Mouse (Mus musculus) thymus, adult 2 months (tissue): ENCODE data around the gene Dhx35. TPM values are rescaled to one million over a fixed set of nuclear protein-coding genes. Genes with fewer than 3 reads are reported as not detected.

Source experiments
- DNase-seq: peaks from one replicate; pipeline ENCODE4 v3.0.0; 2021
- H3K27ac ChIP-seq: fragments of 200-500 bp; 2 replicates; pipeline ENCODE4 v1.5.1; 2012; ENCODE audit warnings: low read length, control low read depth; ENCODE audit not compliant: control insufficient read depth, insufficient read depth
- H3K27me3 ChIP-seq: fragments of 200-500 bp; 2 replicates; pipeline ENCODE4 v1.6.1; 2012; ENCODE audit warnings: mild to moderate bottlenecking, low read length, moderate library complexity, mixed read lengths; ENCODE audit not compliant: control insufficient read depth, insufficient read depth
- H3K36me3 ChIP-seq: fragments of 200-500 bp; 2 replicates; pipeline ENCODE4 v1.6.1; 2012; ENCODE audit warnings: mild to moderate bottlenecking, low read length, moderate library complexity; ENCODE audit not compliant: control insufficient read depth, insufficient read depth
- H3K4me1 ChIP-seq: fragments of 200-500 bp; replicated peaks from 2 replicates; pipeline ENCODE4 v1.6.1; 2012; ENCODE audit warnings: low read length; ENCODE audit not compliant: control insufficient read depth, insufficient read depth
- H3K4me3 ChIP-seq: fragments of 200-500 bp; 2 replicates; pipeline ENCODE4 v1.5.1; 2012; ENCODE audit warnings: mild to moderate bottlenecking, low read length, control low read depth, moderate library complexity; ENCODE audit not compliant: control insufficient read depth, insufficient read depth
- CTCF ChIP-seq: fragments of 200-500 bp; IDR thresholded peaks from 2 replicates; pipeline ENCODE4 v1.5.1; 2012; ENCODE audit warnings: mild to moderate bottlenecking, control low read depth, low read length, moderate library complexity, borderline replicate concordance; ENCODE audit not compliant: control insufficient read depth, poor library complexity, insufficient read depth; ENCODE audit errors: extremely low read depth
- POLR2A ChIP-seq: fragments of 200-500 bp; IDR thresholded peaks from 2 replicates; pipeline ENCODE4 v1.6.1; 2012; ENCODE audit warnings: mild to moderate bottlenecking, low read length, control low read depth, moderate library complexity; ENCODE audit not compliant: control insufficient read depth, poor library complexity, insufficient read depth; ENCODE audit errors: extremely low read depth
- WGBS: fragments of 180-500 bp; shearing (Covaris S2); methylation state at CpG from one replicate; pipeline ENCODE4 v1.1.7; 2018; 5-methylcytosine and 5-hydroxymethylcytosine counted together
- polyA plus RNA-seq: library from polyadenylated mRNA; depleted of rRNA; stranded (reverse); fragments of >200 nt; gene quantifications from 2 replicates; pipeline ENCODE4 v1.2.3, GENCODE M21; 2012

The Dhx35 gene
- polyA plus RNA-seq, 1 experiment: 29.9 TPM

- H3K27me3 ChIP-seq: no peaks in the 10 kb centered on the region
- H3K36me3 ChIP-seq: no peaks in the 10 kb centered on the region; the same call in 1 of the 2 replicates
- DNase-seq: no peak
- WGBS: 93% methylated on average over 6 of the region's 6 CpGs
- H3K4me1 ChIP-seq: no peaks in the 10 kb centered on the region
- TF ChIP-seq CTCF (no peak), POLR2A (no peak)
- no peak overlapping the region for H3K4me3 ChIP-seq
- no peak overlapping the region for H3K27ac ChIP-seq
Observed at GRCm38 (mm10) chr2:158829746-158830145, 35.1 kb downstream of the Dhx35 start.

GRCm38 (mm10) chr2:158833221-158833620 lies 38.6 kb downstream of the Dhx35 start:
- Histone ChIP-seq H3K27me3 (no peaks in the 10 kb centered on the region), H3K36me3 (peaks cover 3% of the 10 kb centered on the region; the same call in 1 of the 2 replicates), H3K4me3 (no peak overlapping the region), H3K4me1 (no peaks in the 10 kb centered on the region), H3K27ac (no peak overlapping the region)
- no peak for DNase-seq
- TF ChIP-seq CTCF: no peak
- TF ChIP-seq POLR2A: no peak
- WGBS: 95% methylated on average over 5 of the region's 5 CpGs

GRCm38 (mm10) chr2:158833645-158834044 lies 39.0 kb downstream of the Dhx35 start:
- TF ChIP-seq POLR2A (no peak), CTCF (no peak)
- WGBS: 92% methylated on average over 2 of the region's 2 CpGs
- Histone ChIP-seq H3K27me3 (no peaks in the 10 kb centered on the region), H3K4me1 (no peaks in the 10 kb centered on the region), H3K36me3 (peaks cover 3% of the 10 kb centered on the region; the same call in 1 of the 2 replicates), H3K27ac (no peak overlapping the region), H3K4me3 (no peak overlapping the region)
- no peak for DNase-seq

- no peak for DNase-seq
- no peak for TF ChIP-seq CTCF
- WGBS: 96% methylated on average over 5 of the region's 5 CpGs
Observed at GRCm38 (mm10) chr2:158843287-158843686, 48.7 kb downstream of the Dhx35 start.

GRCm38 (mm10) chr2:158845031-158845430 lies 50.4 kb downstream of the Dhx35 start:
- no peak for DNase-seq
- H3K4me3 ChIP-seq: no peak overlapping the region
- peaks cover 11% of the 10 kb centered on the region for H3K36me3 ChIP-seq
- TF ChIP-seq POLR2A: no peak
- TF ChIP-seq CTCF: no peak
- WGBS: 94% methylated on average over 5 of the region's 5 CpGs
- H3K27me3 ChIP-seq: no peaks in the 10 kb centered on the region
- peaks cover 4% of the 10 kb centered on the region for H3K4me1 ChIP-seq
- H3K27ac ChIP-seq: no peak overlapping the region

More at GRCm38 (mm10) chr2:158843287-158843686, 48.7 kb downstream of the Dhx35 start:
- H3K4me1 ChIP-seq: peaks cover 6% of the 10 kb centered on the region
- no peak overlapping the region for H3K27ac ChIP-seq
- no peaks in the 10 kb centered on the region for H3K27me3 ChIP-seq
- no peak overlapping the region for H3K4me3 ChIP-seq
- peaks cover 11% of the 10 kb centered on the region; the same call in 1 of the 2 replicates for H3K36me3 ChIP-seq

- no peak for TF ChIP-seq POLR2A
- TF ChIP-seq CTCF: no peak
- WGBS: 95% methylated on average over 2 of the region's 2 CpGs
Observed at GRCm38 (mm10) chr2:158846208-158846607, 51.6 kb downstream of the Dhx35 start.

GRCm38 (mm10) chr2:158847991-158848390 lies 53.4 kb downstream of the Dhx35 start:
- Histone ChIP-seq H3K36me3 (peaks cover 3% of the 10 kb centered on the region), H3K27me3 (no peaks in the 10 kb centered on the region), H3K4me3 (no peak overlapping the region), H3K4me1 (no peaks in the 10 kb centered on the region), H3K27ac (no peak overlapping the region)
- 89% methylated on average over 3 of the region's 3 CpGs for WGBS
- no peak for DNase-seq
- TF ChIP-seq CTCF: no peak
- TF ChIP-seq POLR2A: no peak

More at GRCm38 (mm10) chr2:158846208-158846607, 51.6 kb downstream of the Dhx35 start:
- peaks cover 11% of the 10 kb centered on the region for H3K36me3 ChIP-seq
- no peak overlapping the region for H3K4me3 ChIP-seq
- H3K27me3 ChIP-seq: no peaks in the 10 kb centered on the region
- H3K27ac ChIP-seq: no peak overlapping the region
- no peaks in the 10 kb centered on the region for H3K4me1 ChIP-seq
- DNase-seq: no peak
